Mouse (Mus musculus) brain, adult 2 months (tissue): Measurements from ENCODE around the gene Skint10.

Experiments used
- DNase-seq: peaks from one replicate; pipeline ENCODE4 v3.0.0; 2011; ENCODE audit warnings: low read depth, low spot score

Skint10 gene

GRCm38 (mm10) chr4:112774766-112775165 is at the start of gene Skint10:
Skint10 (minus strand) TSS chr4:112774866.
- no peak for DNase-seq

DNA sequence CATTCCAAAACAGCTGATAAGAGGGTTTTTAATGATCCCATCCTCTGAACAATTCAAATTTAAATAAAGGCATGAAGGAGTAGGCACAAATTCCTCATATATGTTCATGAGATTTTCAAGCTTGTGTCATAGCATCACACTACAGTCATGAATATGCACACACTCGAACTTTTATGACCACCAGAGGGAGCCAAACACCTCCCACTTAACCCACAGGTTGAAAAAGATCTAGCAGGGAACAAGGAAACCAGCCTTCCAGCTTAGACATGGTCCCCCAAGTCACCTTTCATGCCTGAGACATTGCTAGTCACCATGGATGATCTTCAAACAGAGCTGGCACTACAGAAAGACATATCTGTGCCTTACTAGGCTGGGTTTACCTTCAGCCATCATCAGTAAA is 16.0 kb upstream of the Skint10 start:
- DNase-seq, result peak; percentile 23
